Mouse (Mus musculus) heart, embryonic 13.5 days (tissue): ENCODE measurements around the gene 4930432K21Rik. TPM values are rescaled to one million over a fixed set of nuclear protein-coding genes. Genes with fewer than 3 reads are reported as not detected.

Experiments
- ATAC-seq: fragments of 200-750 bp; cut with Nextera tagmentation; 2 replicates; pipeline ENCODE4 v1.8.0; 2017; ENCODE audit warnings: moderate TSS enrichment; ENCODE audit not compliant: insufficient number of reproducible peaks, low FRiP score, low TSS enrichment; ENCODE audit errors: extremely low read depth
- H3K27ac ChIP-seq: fragments of 300-500 bp; sonication (generic); replicated peaks from 2 replicates; pipeline ENCODE4 v1.5.1; 2015; ENCODE audit warnings: moderate library complexity, mild to moderate bottlenecking, inconsistent platforms
- H3K27me3 ChIP-seq: fragments of 300-500 bp; sonication (generic); replicated peaks from 2 replicates; pipeline ENCODE4 v1.6.1; 2015; ENCODE audit warnings: mild to moderate bottlenecking, inconsistent platforms
- H3K36me3 ChIP-seq: fragments of 300-500 bp; sonication (generic); 2 replicates; pipeline ENCODE4 v1.6.1; 2015; ENCODE audit warnings: mild to moderate bottlenecking, inconsistent platforms
- H3K4me1 ChIP-seq: fragments of 300-500 bp; sonication (generic); 2 replicates; pipeline ENCODE4 v1.6.1; 2015; ENCODE audit warnings: inconsistent platforms
- H3K4me2 ChIP-seq: fragments of 300-500 bp; sonication (generic); 2 replicates; pipeline ENCODE4 v1.6.1; 2015; ENCODE audit warnings: inconsistent platforms, mild to moderate bottlenecking, moderate library complexity
- H3K4me3 ChIP-seq: fragments of 300-500 bp; sonication (generic); 2 replicates; pipeline ENCODE4 v1.5.1; 2015; ENCODE audit warnings: moderate library complexity, mild to moderate bottlenecking, inconsistent platforms
- H3K9ac ChIP-seq: fragments of 300-500 bp; sonication (generic); 2 replicates; pipeline ENCODE4 v1.6.1; 2015; ENCODE audit warnings: inconsistent platforms, mild to moderate bottlenecking, moderate library complexity
- H3K9me3 ChIP-seq: fragments of 300-500 bp; sonication (generic); 2 replicates; pipeline ENCODE4 v1.6.1; 2016; ENCODE audit warnings: inconsistent platforms
- WGBS: fragments of 180-500 bp; shearing (Covaris S2); methylation state at CpG from one replicate; pipeline ENCODE4 v1.1.7; 2015; ENCODE audit warnings: mixed read lengths; 5-methylcytosine and 5-hydroxymethylcytosine counted together
- microRNA counts: library from miRNA; unstranded; fragments of <30 nt; microRNA quantifications from one replicate; lab custom pipeline; 2016
- microRNA-seq: library from miRNA; unstranded; fragments of <30 nt; microRNA quantifications from one replicate; pipeline ENCODE4, GENCODE M21; 2016
- polyA plus RNA-seq: library from polyadenylated mRNA; unstranded; fragments of >200 nt; fragmentation: Nextera tagmentation; extraction: Ambion mirVana; gene quantifications from 2 replicates; pipeline ENCODE4 v1.2.1, GENCODE M21; 2015

Gene 4930432K21Rik
- polyA plus RNA-seq, 1 experiment from 2014 or later, result 0.88 TPM

DNA sequence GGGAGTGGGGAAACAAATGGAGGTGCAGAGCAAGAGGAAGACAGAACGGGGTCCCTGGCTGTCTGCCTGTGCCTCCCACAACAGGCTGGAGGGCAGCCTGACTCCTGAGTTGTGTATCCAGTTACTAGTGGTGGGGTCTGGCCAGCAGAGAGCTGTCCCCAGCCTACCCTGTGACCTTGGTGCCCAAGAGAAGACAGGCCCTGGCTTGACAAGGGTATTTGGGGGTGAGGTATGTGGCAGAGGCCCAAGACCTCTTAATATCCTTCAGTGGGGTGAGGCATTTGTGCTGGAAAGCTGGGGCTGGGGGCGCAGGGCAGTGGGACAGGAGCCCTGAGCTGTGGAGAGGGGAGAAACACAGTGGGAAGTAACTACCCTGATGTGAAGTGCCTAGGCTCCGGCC, 63.4 kb downstream of the 4930432K21Rik start:
- Histone ChIP-seq H3K4me1 (peaks cover 39% of the 10 kb centered on the region), H3K4me3 (no peak overlapping the region), H3K36me3 (peaks cover 91% of the 10 kb centered on the region), H3K9ac (peak overlapping the region; percentile 5; the same call in 1 of the 2 replicates), H3K27ac (peak overlapping the region; percentile 0; the same call in 1 of the 2 replicates), H3K4me2 (no peak overlapping the region), H3K9me3 (no peaks in the 10 kb centered on the region), H3K27me3 (no peaks in the 10 kb centered on the region)
- WGBS, result 78% methylated on average over 3 of the region's 3 CpGs
- no peak for ATAC-seq

DNA sequence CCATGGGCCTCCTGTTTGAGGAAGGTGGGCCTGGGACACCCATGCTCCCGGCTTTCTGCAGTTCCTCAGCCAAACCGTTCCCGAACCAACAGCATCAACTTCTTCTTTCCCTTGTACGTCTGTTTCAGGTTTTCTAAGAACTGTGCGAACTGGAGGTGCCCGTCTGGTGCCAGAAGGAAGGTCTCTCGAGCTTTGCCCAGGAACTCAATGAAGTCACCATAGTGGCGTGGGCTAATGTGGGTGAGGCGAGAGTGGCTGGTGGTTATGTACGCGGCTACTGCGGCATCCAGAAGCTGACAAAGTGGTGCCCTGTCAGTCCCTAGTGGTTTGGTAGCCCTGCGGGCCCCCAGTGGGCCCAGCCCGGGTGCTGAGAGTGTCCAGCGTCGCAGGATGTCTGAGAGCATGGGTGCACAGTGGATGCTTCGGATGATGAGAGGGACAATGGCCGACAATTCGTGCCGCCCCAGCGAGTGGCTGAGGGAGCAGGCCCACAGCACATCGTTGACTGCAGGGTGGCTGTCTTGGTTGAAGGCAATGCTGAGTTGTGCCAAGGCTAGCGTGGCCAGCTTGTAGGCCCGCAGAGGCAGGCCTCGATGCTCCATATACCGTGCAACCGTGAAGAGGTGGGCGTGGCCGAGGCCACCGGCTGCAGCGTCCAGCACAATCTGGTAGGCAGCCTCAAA, 64.2 kb downstream of the 4930432K21Rik start:
- Histone ChIP-seq H3K4me3 (no peak overlapping the region), H3K27me3 (no peaks in the 10 kb centered on the region), H3K9me3 (no peaks in the 10 kb centered on the region), H3K27ac (no peak overlapping the region), H3K4me2 (no peak overlapping the region), H3K36me3 (peaks cover 91% of the 10 kb centered on the region), H3K9ac (no peak overlapping the region), H3K4me1 (peaks cover 35% of the 10 kb centered on the region)
- ATAC-seq, result no peak
- 89% methylated on average over 31 of the region's 31 CpGs for WGBS

DNA sequence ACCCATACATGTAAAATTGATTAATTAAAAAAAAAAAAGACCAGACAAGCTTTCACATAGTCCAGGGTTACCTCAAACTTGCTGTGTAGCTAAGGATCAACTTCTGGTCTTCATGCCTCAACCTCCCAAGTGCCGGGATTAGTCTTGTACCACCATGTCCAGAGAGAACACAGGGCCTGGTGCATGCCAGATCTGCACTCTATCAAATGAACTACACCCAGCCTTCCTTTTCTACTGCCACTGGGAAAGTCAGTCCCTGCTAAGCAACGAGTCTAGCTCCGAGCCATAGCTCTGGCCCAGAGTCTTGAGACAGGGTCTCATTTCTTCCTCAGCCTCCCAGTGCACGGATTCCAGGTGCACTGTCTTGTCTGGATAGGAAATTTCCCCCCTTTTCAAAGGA, 65.5 kb downstream of the 4930432K21Rik start:
- H3K4me1 ChIP-seq, result peaks cover 23% of the 10 kb centered on the region
- peaks cover 94% of the 10 kb centered on the region for H3K36me3 ChIP-seq
- H3K27me3 ChIP-seq, result no peaks in the 10 kb centered on the region
- H3K27ac ChIP-seq, result no peak overlapping the region
- no peaks in the 10 kb centered on the region for H3K9me3 ChIP-seq
- H3K9ac ChIP-seq, result no peak overlapping the region
- ATAC-seq, result no peak
- 69% methylated on average over 4 of the region's 4 CpGs for WGBS
- H3K4me2 ChIP-seq, result no peak overlapping the region
- no peak overlapping the region for H3K4me3 ChIP-seq

DNA sequence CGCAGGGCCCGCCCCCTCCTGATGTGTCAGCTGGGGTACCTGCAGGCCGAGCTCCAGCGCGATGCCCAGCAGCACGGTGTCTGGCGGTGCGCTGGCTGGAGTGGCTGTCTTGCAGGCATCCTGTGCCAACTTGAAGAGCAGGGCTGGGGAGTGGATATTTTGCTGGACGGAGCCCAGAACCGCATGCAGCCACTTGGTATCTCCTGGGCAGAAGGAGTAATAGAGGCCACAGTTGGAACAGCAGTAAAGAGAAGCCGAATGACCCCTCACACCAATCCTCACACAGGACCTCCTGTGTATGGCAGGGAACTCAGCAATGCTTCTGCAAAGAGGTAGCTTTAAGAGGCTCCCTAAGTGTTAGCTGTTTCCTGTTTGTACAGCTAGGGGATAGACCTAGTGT, 69.4 kb downstream of the 4930432K21Rik start:
- H3K27me3 ChIP-seq, result no peaks in the 10 kb centered on the region
- H3K4me2 ChIP-seq, result no peak overlapping the region
- no peak for ATAC-seq
- no peak overlapping the region for H3K4me3 ChIP-seq
- no peaks in the 10 kb centered on the region for H3K4me1 ChIP-seq
- no peak overlapping the region for H3K9ac ChIP-seq
- no peaks in the 10 kb centered on the region for H3K9me3 ChIP-seq
- H3K27ac ChIP-seq, result no peak overlapping the region
- WGBS, result 92% methylated on average over 11 of the region's 11 CpGs
- peaks cover 94% of the 10 kb centered on the region for H3K36me3 ChIP-seq

DNA sequence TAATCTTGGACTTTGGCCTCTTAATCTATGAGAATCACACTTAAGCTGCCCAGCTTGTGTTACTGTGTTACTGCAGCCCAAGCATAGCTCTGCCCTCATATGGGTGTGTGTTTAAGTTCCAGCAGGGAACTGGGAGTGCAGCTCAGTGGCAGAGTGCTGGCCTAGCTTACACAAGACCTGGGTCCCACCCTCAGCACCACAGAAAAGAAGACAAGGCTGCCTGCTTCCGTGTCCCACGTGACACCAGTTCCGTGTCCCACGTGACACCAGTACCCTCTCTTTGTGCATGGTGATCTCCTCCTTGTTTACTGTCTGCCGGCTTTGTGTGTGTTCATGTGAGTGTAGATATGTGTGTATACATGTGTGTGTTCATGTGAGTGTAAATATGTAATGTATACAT, 70.3 kb downstream of the 4930432K21Rik start:
- 90% methylated on average over 5 of the region's 5 CpGs for WGBS
- Histone ChIP-seq H3K27ac (no peak overlapping the region), H3K9ac (no peak overlapping the region), H3K4me3 (no peak overlapping the region), H3K36me3 (peaks cover 94% of the 10 kb centered on the region), H3K27me3 (no peaks in the 10 kb centered on the region), H3K4me1 (no peaks in the 10 kb centered on the region), H3K4me2 (no peak overlapping the region), H3K9me3 (no peaks in the 10 kb centered on the region)
- ATAC-seq, result no peak

DNA sequence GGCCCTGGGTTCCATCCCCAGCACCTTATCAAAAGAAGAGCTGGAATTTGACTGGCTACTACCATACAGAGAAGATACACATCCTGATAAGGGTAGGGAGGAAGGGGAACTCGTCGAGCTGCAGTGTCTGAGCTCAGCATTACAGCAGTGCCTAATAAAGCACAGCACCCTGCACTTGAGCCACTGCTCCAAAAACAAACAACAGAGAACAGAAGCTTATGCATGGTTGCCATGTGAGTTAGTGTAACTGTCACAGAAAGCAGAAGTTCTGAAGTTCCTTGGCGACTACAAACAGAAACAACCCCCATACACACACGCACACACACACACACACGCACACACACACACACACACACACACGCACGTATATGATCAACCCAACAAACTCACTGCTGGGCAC, 72.3 kb downstream of the 4930432K21Rik start:
- no peaks in the 10 kb centered on the region for H3K4me1 ChIP-seq
- 58% methylated on average over 7 of the region's 7 CpGs for WGBS
- H3K4me2 ChIP-seq, result no peak overlapping the region
- H3K9me3 ChIP-seq, result no peaks in the 10 kb centered on the region
- no peak overlapping the region for H3K4me3 ChIP-seq
- H3K36me3 ChIP-seq, result peaks cover 97% of the 10 kb centered on the region
- H3K27me3 ChIP-seq, result no peaks in the 10 kb centered on the region
- H3K9ac ChIP-seq, result no peak overlapping the region; the same call in 1 of the 2 replicates
- H3K27ac ChIP-seq, result 0 out of 2 replicates have a peak overlapping the region, but pooled peaks have one; percentile 12
- ATAC-seq, result no peak

MicroRNAs within 50 kb of the gene (microRNA counts, 519-probe panel; counts per million panel counts)
- microRNA mmu-miR-181c (lab: Ali Mortazavi, UCI), result 2,360 counts per million, percentile 64 among the panel's probes with 10 or more counts
- 6,125 counts per million, percentile 94 among the panel's probes with 10 or more counts for microRNA mmu-miR-23a (lab: Ali Mortazavi, UCI)
- microRNA mmu-miR-27a (lab: Ali Mortazavi, UCI), result 6,103 counts per million, percentile 94 among the panel's probes with 10 or more counts

Small RNA genes within 50 kb of the gene (microRNA-seq; reads per million reads assigned to microRNA genes)
- gene Gm25110, result not detected
- 3,302 reads per million, percentile 89 among the genes with 10 or more reads in this experiment for gene Mir181c
- 2,815 reads per million, percentile 88 among the genes with 10 or more reads in this experiment for gene Mir181d
- gene Mir23a, result 24,493 reads per million, percentile 98 among the genes with 10 or more reads in this experiment
- not detected for gene Mir24-2
- gene Mir27a, result 313 reads per million, percentile 68 among the genes with 10 or more reads in this experiment
- gene Mir3074-2, result not detected

Other genes with a start within 250 kb of the 4930432K21Rik start
- gene Adgrl1, start 247.9 kb upstream of the 4930432K21Rik start, polyA plus RNA-seq, result 8.5 and 8.7 TPM in 2 replicates
- 0.41 and 0.55 TPM in 2 replicates for gene Gm10644, start 192.8 kb upstream of the 4930432K21Rik start, polyA plus RNA-seq
- 57.0 and 62.7 TPM in 2 replicates for gene Asf1b, start 192.5 kb upstream of the 4930432K21Rik start, polyA plus RNA-seq
- gene Prkaca, start 175.0 kb upstream of the 4930432K21Rik start, polyA plus RNA-seq, result 197 and 206 TPM in 2 replicates
- 4.8 and 5.7 TPM in 2 replicates for gene Samd1, start 150.4 kb upstream of the 4930432K21Rik start, polyA plus RNA-seq
- gene 1700067K01Rik, start 146.5 kb upstream of the 4930432K21Rik start, polyA plus RNA-seq, result 0.50 and 0.53 TPM in 2 replicates
- not detected in 2 replicates for gene 2210011C24Rik, start 135.9 kb upstream of the 4930432K21Rik start, polyA plus RNA-seq
- gene Palm3, start 126.6 kb upstream of the 4930432K21Rik start, polyA plus RNA-seq, result 1.2 and 1.6 TPM in 2 replicates
- 4.6 and 5.4 TPM in 2 replicates for gene Il27ra, start 105.4 kb upstream of the 4930432K21Rik start, polyA plus RNA-seq
- 0.25 TPM in 1 of 2 replicates, not detected in the other for gene Rln3, start 103.0 kb upstream of the 4930432K21Rik start, polyA plus RNA-seq
- gene Gm10643, start 82.9 kb upstream of the 4930432K21Rik start, polyA plus RNA-seq, result 0.86 and 0.93 TPM in 2 replicates
- gene Rfx1, start 81.2 kb upstream of the 4930432K21Rik start, polyA plus RNA-seq, result 5.7 and 5.8 TPM in 2 replicates
- gene Dcaf15, start 43.3 kb upstream of the 4930432K21Rik start, polyA plus RNA-seq, result 7.6 TPM in 2 replicates
- gene Podnl1, start 22.0 kb upstream of the 4930432K21Rik start, polyA plus RNA-seq, result 0.06 and 0.12 TPM in 2 replicates
- 14.5 and 15.3 TPM in 2 replicates for gene Cc2d1a, start 89 bp upstream of the 4930432K21Rik start, polyA plus RNA-seq
- gene Nanos3, start 37.2 kb downstream of the 4930432K21Rik start, polyA plus RNA-seq, result 1.9 and 2.8 TPM in 2 replicates
- gene Zswim4, start 89.0 kb downstream of the 4930432K21Rik start, polyA plus RNA-seq, result 9.1 and 9.3 TPM in 2 replicates
- 276 and 328 TPM in 2 replicates for gene D8Ertd738e, start 101.7 kb downstream of the 4930432K21Rik start, polyA plus RNA-seq
- gene Mri1, start 109.3 kb downstream of the 4930432K21Rik start, polyA plus RNA-seq, result 45.4 and 50.3 TPM in 2 replicates
- gene Ccdc130, start 122.4 kb downstream of the 4930432K21Rik start, polyA plus RNA-seq, result 11.3 and 16.9 TPM in 2 replicates
- gene Cacna1a, start 240.4 kb downstream of the 4930432K21Rik start, polyA plus RNA-seq, result 6.4 and 8.1 TPM in 2 replicates